Mouse (Mus musculus) kidney, embryonic 14.5 days (tissue): ENCODE data around the gene Ndufs3. TPM values are rescaled to one million over a fixed set of nuclear protein-coding genes. Genes with fewer than 3 reads are reported as not detected.
A peak's percentile ranks its signal among the peaks of the same experiment; 100 is the strongest.

ENCODE experiments used
- ATAC-seq: fragments of 200-750 bp; cut with Nextera tagmentation; 2 replicates; pipeline ENCODE4 v1.8.0; 2017; ENCODE audit warnings: moderate number of reproducible peaks, mild to moderate bottlenecking, moderate TSS enrichment, moderate library complexity; ENCODE audit not compliant: low FRiP score, low TSS enrichment
- H3K27ac ChIP-seq: fragments of 300-500 bp; sonication (generic); 2 replicates; pipeline ENCODE4 v1.5.1; 2014; ENCODE audit warnings: low read depth, mild to moderate bottlenecking, low read length, moderate library complexity, mixed read lengths
- H3K27me3 ChIP-seq: fragments of 300-500 bp; sonication (generic); 2 replicates; pipeline ENCODE4 v1.6.1; 2014; ENCODE audit warnings: mild to moderate bottlenecking, low read length; ENCODE audit not compliant: control insufficient read depth, insufficient read depth
- H3K36me3 ChIP-seq: fragments of 300-500 bp; sonication (generic); 2 replicates; pipeline ENCODE4 v1.6.1; 2014; ENCODE audit warnings: low read length, mixed read lengths; ENCODE audit not compliant: control insufficient read depth, insufficient read depth
- H3K4me1 ChIP-seq: fragments of 300-500 bp; sonication (generic); 2 replicates; pipeline ENCODE4 v1.6.1; 2014; ENCODE audit warnings: low read length, mixed read lengths; ENCODE audit not compliant: control insufficient read depth, insufficient read depth
- H3K4me2 ChIP-seq: fragments of 300-500 bp; sonication (generic); replicated peaks from 2 replicates; pipeline ENCODE4 v1.6.1; 2014; ENCODE audit warnings: low read depth, mild to moderate bottlenecking, low read length
- H3K4me3 ChIP-seq: fragments of 300-500 bp; sonication (generic); 2 replicates; pipeline ENCODE4 v1.5.1; 2014; ENCODE audit warnings: mild to moderate bottlenecking, low read length
- H3K9ac ChIP-seq: fragments of 300-500 bp; sonication (generic); 2 replicates; pipeline ENCODE4 v1.6.1; 2014; ENCODE audit warnings: low read depth, mild to moderate bottlenecking, low read length, moderate library complexity
- H3K9me3 ChIP-seq: fragments of 300-500 bp; sonication (generic); 2 replicates; pipeline ENCODE4 v1.6.1; 2016; ENCODE audit warnings: low read length; ENCODE audit not compliant: control insufficient read depth
- WGBS: fragments of 180-500 bp; shearing (Covaris S2); extraction: QIAGEN DNeasy Blood & Tissue Kit; methylation state at CpG from one replicate; pipeline ENCODE4 v1.1.7; 2014; 5-methylcytosine and 5-hydroxymethylcytosine counted together
- polyA plus RNA-seq: library from polyadenylated mRNA; unstranded; fragments of >200 nt; fragmentation: Nextera tagmentation; extraction: Ambion mirVana; gene quantifications from 2 replicates; pipeline ENCODE4 v1.2.1, GENCODE M21; 2014

The Ndufs3 gene
- polyA plus RNA-seq = 233 and 251 TPM in 2 replicates

GRCm38 (mm10) chr2:90904076-90904855 lies at the start of gene Ndufs3, which contains the start of gene Kbtbd4:
TSS of gene Ndufs3 (minus strand) at chr2:90904827.
TSS of gene Kbtbd4 (plus strand) at chr2:90904740.
- H3K4me2 ChIP-seq = peak within 1 kb of the TSS; percentile 56
- H3K27ac ChIP-seq = peak within 1 kb of the TSS; percentile 75
- H3K4me3 ChIP-seq = peak within 1 kb of the TSS; percentile 74
- H3K9ac ChIP-seq = peak within 1 kb of the TSS; percentile 89
- WGBS = under 1% methylated on average over 43 of the region's 43 CpGs
- no peaks in the 10 kb centered on the region for H3K9me3 ChIP-seq
- peaks cover 58% of the 10 kb centered on the region for H3K36me3 ChIP-seq
- H3K4me1 ChIP-seq = peaks cover 13% of the 10 kb centered on the region; the same call in 1 of the 2 replicates
- peak; percentile 95 for ATAC-seq
- H3K27me3 ChIP-seq = no peaks in the 10 kb centered on the region

- peaks cover 4% of the 10 kb centered on the region; the same call in 1 of the 2 replicates for H3K36me3 ChIP-seq
- H3K9me3 ChIP-seq = no peaks in the 10 kb centered on the region
- 0 out of 2 replicates have a peak, but pooled peaks cover 7% of the 10 kb centered on the region for H3K4me1 ChIP-seq
- no peak for ATAC-seq
- H3K27me3 ChIP-seq = no peaks in the 10 kb centered on the region
- H3K4me3 ChIP-seq = no peak overlapping the region
- H3K27ac ChIP-seq = no peak overlapping the region
- H3K4me2 ChIP-seq = no peak overlapping the region
- 18% methylated on average over 3 of the region's 3 CpGs for whole genome bisulfite sequencing
- no peak overlapping the region for H3K9ac ChIP-seq
These were observed 48.8 kb upstream of the Ndufs3 start for GRCm38 (mm10) chr2:90953461-90953860.

DNA sequence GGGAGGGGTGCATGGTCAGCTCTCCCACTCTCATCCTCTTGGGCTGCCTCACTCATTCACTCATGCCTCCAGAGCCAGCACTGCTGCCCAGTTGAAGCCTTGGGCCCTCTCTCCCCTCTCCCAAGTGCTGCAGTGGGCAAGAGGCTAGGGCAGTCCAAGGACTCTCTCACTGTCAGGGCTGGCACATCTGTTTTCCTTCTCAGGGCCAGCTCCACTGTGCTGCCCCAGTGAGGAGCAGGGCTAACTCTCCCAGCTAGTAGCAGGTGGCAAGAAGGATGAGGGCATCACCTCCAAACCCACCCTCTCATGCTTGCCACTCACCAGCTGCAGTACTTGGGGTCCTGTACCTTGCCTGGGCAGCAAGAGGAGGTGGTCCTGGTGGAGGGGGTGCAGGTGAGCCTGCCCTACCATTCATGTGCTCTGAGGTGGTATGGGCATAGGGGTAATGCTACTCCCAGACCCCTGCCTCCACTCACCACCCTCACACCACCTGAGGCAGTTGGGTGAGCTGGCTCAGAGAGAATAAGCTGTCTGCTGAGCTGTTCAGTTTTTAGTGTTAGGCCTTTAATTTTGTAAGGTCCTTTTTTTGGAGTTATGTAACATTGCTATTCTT lies 46.1 kb upstream of the Ndufs3 start:
- peak; percentile 52; the same call in 1 of the 2 replicates for ATAC-seq
- no peaks in the 10 kb centered on the region for H3K9me3 ChIP-seq

GRCm38 (mm10) chr2:90950149-90950548 lies 45.5 kb upstream of the Ndufs3 start:
- Histone ChIP-seq H3K9ac (no peak overlapping the region), H3K27me3 (no peaks in the 10 kb centered on the region), H3K4me2 (no peak overlapping the region), H3K9me3 (no peaks in the 10 kb centered on the region), H3K27ac (no peak overlapping the region), H3K36me3 (peaks cover 6% of the 10 kb centered on the region; the same call in 1 of the 2 replicates), H3K4me1 (0 out of 2 replicates have a peak, but pooled peaks cover 7% of the 10 kb centered on the region), H3K4me3 (no peak overlapping the region)
- ATAC-seq = peak; percentile 35; the same call in 1 of the 2 replicates
- 83% methylated on average over 5 of the region's 5 CpGs for WGBS

More for the DNA sequence above, 46.1 kb upstream of the Ndufs3 start:
- Histone ChIP-seq H3K27me3 (no peaks in the 10 kb centered on the region), H3K4me1 (0 out of 2 replicates have a peak, but pooled peaks cover 7% of the 10 kb centered on the region), H3K4me3 (no peak overlapping the region), H3K4me2 (no peak overlapping the region), H3K9ac (no peak overlapping the region), H3K27ac (no peak overlapping the region), H3K36me3 (peaks cover 6% of the 10 kb centered on the region; the same call in 1 of the 2 replicates)

DNA sequence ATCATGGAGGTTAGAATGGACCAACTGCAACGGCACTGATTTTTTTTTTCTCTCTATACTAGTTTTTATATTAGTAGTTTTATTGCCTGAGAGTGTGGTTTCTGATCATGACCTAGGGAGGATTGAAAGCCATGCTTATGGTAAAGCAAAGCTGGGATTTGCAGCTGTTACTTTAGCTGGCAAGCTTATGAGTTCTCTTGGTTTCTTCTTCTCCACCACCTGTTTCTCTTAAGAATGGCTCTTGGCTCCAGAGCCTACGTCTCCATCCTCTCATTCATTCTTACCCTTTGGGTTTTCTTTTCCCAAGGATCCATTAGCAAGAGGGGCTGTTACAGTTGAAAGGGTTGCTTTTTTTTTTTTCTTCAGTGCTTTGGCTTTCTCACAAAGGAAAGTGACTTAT lies 37.1 kb upstream of the Ndufs3 start:
- Histone ChIP-seq H3K36me3 (no peaks in the 10 kb centered on the region), H3K9ac (peak overlapping the region; percentile 93), H3K4me3 (peak overlapping the region; percentile 92), H3K4me1 (peaks cover 15% of the 10 kb centered on the region), H3K4me2 (peak overlapping the region; percentile 61), H3K27ac (no peak overlapping the region), H3K9me3 (no peaks in the 10 kb centered on the region), H3K27me3 (no peaks in the 10 kb centered on the region)
- no peak for ATAC-seq
- WGBS = 45% methylated on average over 2 of the region's 2 CpGs

DNA sequence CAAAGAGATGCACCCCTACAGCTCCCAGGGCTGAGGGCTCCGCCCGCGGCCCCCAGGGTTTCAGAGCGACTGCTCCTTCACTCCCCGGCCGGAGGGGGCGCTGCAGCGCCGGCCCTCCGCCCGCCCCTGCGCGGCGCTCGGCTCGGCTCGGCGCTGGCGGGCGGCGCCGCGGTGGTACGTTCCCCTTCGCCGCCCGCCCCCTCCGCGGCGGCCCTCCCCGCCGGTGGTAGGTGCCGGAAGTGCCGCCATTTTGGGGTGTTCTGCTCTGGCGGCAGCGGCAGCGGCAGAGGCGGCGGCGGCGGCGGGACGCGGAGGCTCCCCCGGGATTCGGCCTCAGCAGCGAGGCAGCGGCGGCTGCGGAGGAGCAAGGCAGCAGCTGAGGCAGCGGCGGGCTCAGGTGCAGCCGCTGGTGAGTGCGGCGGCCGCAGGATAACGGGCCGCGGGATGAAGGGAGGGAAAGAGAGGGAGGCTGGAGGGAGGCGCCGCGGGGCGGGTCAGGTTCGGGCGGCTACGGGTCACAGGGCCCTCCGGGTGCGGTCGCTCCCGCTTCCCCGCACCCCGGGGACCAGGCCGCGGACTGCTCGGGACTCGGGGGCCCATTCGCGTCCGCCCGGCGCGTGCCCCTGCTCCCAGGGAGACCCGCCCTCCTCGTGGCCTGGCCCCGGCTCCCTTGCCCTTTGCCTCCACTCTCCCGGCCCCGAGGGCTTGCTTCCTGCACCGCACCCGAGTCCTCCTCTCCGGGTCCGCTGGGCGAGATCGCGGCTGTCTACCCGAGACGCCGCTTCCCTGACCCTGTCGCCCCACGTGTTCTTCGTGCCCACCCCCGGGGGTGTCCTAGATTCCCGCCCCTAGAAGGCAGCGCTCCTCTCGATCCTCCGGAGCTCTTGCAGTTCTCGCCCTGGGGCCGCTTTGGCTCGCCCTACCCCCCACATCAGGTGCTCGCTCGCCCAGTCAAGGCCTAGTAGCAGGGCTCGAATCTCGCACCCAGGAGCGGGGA lies 35.9 kb upstream of the Ndufs3 start, which contains the start of gene Celf1:
Celf1 (plus strand) TSS at position 150 of the 997 bp plus-strand sequence.
- Histone ChIP-seq H3K4me3 (peak within 1 kb of the TSS; percentile 92), H3K4me2 (peak within 1 kb of the TSS; percentile 61), H3K27ac (peak within 1 kb of the TSS; percentile 95), H3K4me1 (peaks cover 15% of the 10 kb centered on the region), H3K27me3 (no peaks in the 10 kb centered on the region), H3K9me3 (no peaks in the 10 kb centered on the region), H3K9ac (peak within 1 kb of the TSS; percentile 93), H3K36me3 (no peaks in the 10 kb centered on the region)
- under 1% methylated on average over 81 of the region's 113 CpGs for WGBS
- ATAC-seq = peak; percentile 97

DNA sequence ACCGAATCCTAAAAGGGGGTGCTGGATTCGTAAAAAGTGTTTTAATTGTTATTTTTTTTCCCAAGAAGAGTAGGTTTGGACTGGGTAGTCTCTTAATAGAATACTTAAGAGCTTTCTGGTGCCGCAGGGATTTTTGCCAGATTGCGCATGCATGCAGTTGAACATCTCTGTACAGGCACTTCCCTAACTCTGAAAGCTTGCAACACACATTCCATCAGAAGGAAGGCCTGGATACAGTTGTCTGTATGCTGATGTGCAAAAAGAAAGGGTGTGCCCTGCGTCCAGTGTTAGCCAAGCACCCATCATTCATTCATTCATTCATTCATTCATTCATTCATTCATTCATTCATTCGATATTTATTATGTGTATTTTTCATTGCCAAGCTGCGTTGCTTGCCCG lies 35.1 kb upstream of the Ndufs3 start:
- Histone ChIP-seq H3K4me1 (peaks cover 15% of the 10 kb centered on the region), H3K27ac (peak overlapping the region; percentile 95; the same call in 1 of the 2 replicates), H3K9ac (peak overlapping the region; percentile 93), H3K27me3 (no peaks in the 10 kb centered on the region), H3K4me2 (peak overlapping the region; percentile 61), H3K9me3 (no peaks in the 10 kb centered on the region), H3K4me3 (peak overlapping the region; percentile 92), H3K36me3 (no peaks in the 10 kb centered on the region)
- 48% methylated on average over 8 of the region's 8 CpGs for WGBS
- peak; percentile 56 for ATAC-seq

GRCm38 (mm10) chr2:90938362-90938761 lies 33.7 kb upstream of the Ndufs3 start:
- 72% methylated on average over 3 of the region's 3 CpGs for WGBS
- Histone ChIP-seq H3K9me3 (no peaks in the 10 kb centered on the region), H3K4me3 (no peak overlapping the region), H3K36me3 (no peaks in the 10 kb centered on the region), H3K4me1 (peaks cover 15% of the 10 kb centered on the region), H3K27ac (no peak overlapping the region), H3K9ac (no peak overlapping the region), H3K4me2 (no peak overlapping the region), H3K27me3 (no peaks in the 10 kb centered on the region)
- ATAC-seq = no peak
